Comparison of ENCODE assay signal across 8 mouse cellular contexts in genomic region chr7:120635362-120635781, GRCm38 (mm10). TPM values are rescaled to one million over a fixed set of nuclear protein-coding genes. Genes with fewer than 3 reads are reported as not detected.
DNase-seq lines count a peak whose midpoint lies in the region; ATAC-seq and TF ChIP-seq lines count a peak whose summit lies in the region.

No protein-coding gene starts in this region.

- H3K4me2 ChIP-seq in lung, embryonic 14.5 days: peak overlapping the region; percentile 93
- H3K4me2 ChIP-seq in limb, embryonic 13.5 days (replicated peaks): peak overlapping the region; percentile 88

- peaks cover 8% of the 10 kb centered on the region; the same call in 1 of the 2 replicates for H3K4me1 ChIP-seq in lung, embryonic 14.5 days (ENCODE audit: insufficient read depth)
- H3K4me1 ChIP-seq in embryonic fibroblast, embryonic 13.5 days (ENCODE audit: control insufficient read depth, insufficient read depth, low read length): no peaks in the 10 kb centered on the region; the same call in 1 of the 2 replicates
- H3K4me1 ChIP-seq in limb, embryonic 13.5 days: peaks cover 16% of the 10 kb centered on the region
- peaks cover 5% of the 10 kb centered on the region for H3K4me1 ChIP-seq in olfactory bulb, adult 2 months (ENCODE audit: control insufficient read depth, insufficient read depth, low read length)

- peak overlapping the region; percentile 96 for H3K9ac ChIP-seq in lung, embryonic 14.5 days
- peak overlapping the region; percentile 92 for H3K9ac ChIP-seq in limb, embryonic 13.5 days

- H3K27me3 ChIP-seq in lung, embryonic 14.5 days (ENCODE audit: insufficient read depth, low read length): no peaks in the 10 kb centered on the region
- no peaks in the 10 kb centered on the region for H3K27me3 ChIP-seq in limb, embryonic 13.5 days

- H3K4me3 ChIP-seq in lung, embryonic 14.5 days (ENCODE audit: low read depth, low read length): peak overlapping the region; percentile 98
- peak overlapping the region; percentile 82 for H3K4me3 ChIP-seq in embryonic fibroblast, embryonic 13.5 days (ENCODE audit: insufficient read depth, low read length)
- H3K4me3 ChIP-seq in limb, embryonic 13.5 days: peak overlapping the region; percentile 93
- H3K4me3 ChIP-seq in olfactory bulb, adult 2 months (ENCODE audit: insufficient read depth, low read depth, low read length): peak overlapping the region; percentile 82

- WGBS in lung, embryonic 14.5 days: under 1% methylated on average over 32 of the region's 32 CpGs
- WGBS in limb, embryonic 13.5 days: 0% methylated on average over 32 of the region's 32 CpGs
- under 1% methylated on average over 32 of the region's 32 CpGs for whole genome bisulfite sequencing in olfactory bulb, adult 2 months

- ATAC-seq in lung, embryonic 14.5 days (ENCODE audit: insufficient read depth): no peak; the same call in 1 of the 2 replicates
- peak; percentile 87 for ATAC-seq in limb, embryonic 13.5 days (ENCODE audit: low FRiP score, low read depth)

- DNase-seq in lung, embryonic 14.5 days: no peak
- no peak for DNase-seq in lung, adult 18-20 months
- no peak for DNase-seq in gastrocnemius, adult 8-10 months (ENCODE audit: low spot score in 2 of 2)
- DNase-seq in urinary bladder, postnatal 14 days (ENCODE audit: low spot score): no peak
- no peak for DNase-seq in adrenal gland, adult 2 months

- TF ChIP-seq POLR2A in embryonic fibroblast, embryonic 13.5 days (IDR thresholded peaks at IDR 0.05; ENCODE audit: low read depth, low read length): no peak
- TF ChIP-seq POLR2A in olfactory bulb, adult 2 months (IDR thresholded peaks at IDR 0.05; ENCODE audit: insufficient read depth, low read depth, low read length): no peak

- no peak for TF ChIP-seq CTCF in lung, embryonic 14.5 days (IDR thresholded peaks at IDR 0.05; ENCODE audit: low read depth)
- TF ChIP-seq CTCF in embryonic fibroblast, embryonic 13.5 days (IDR thresholded peaks at IDR 0.05; ENCODE audit: borderline replicate concordance, insufficient read depth, low read length): no peak
- TF ChIP-seq CTCF in olfactory bulb, adult 2 months (IDR thresholded peaks at IDR 0.05; ENCODE audit: insufficient read depth, low read depth, low read length): no peak

- H3K36me3 ChIP-seq in lung, embryonic 14.5 days (ENCODE audit: insufficient read depth): peaks cover 29% of the 10 kb centered on the region
- peaks cover 23% of the 10 kb centered on the region for H3K36me3 ChIP-seq in limb, embryonic 13.5 days

- H3K9me3 ChIP-seq in lung, embryonic 14.5 days (ENCODE audit: low read depth, low read length): no peaks in the 10 kb centered on the region
- no peaks in the 10 kb centered on the region for H3K9me3 ChIP-seq in limb, embryonic 13.5 days

- peak overlapping the region; percentile 93 for H3K27ac ChIP-seq in lung, embryonic 14.5 days (ENCODE audit: low read depth)
- peak overlapping the region; percentile 9 for H3K27ac ChIP-seq in embryonic fibroblast, embryonic 13.5 days (ENCODE audit: insufficient read depth, low read length)
- peak overlapping the region; percentile 95 for H3K27ac ChIP-seq in limb, embryonic 13.5 days
- peak overlapping the region; percentile 81 for H3K27ac ChIP-seq in olfactory bulb, adult 2 months (ENCODE audit: insufficient read depth, low read depth, low read length)

RNA-seq across cellular contexts. Expression of gene Uqcrc2, which starts 0.4 kb away (rescaled TPM):
- polyA plus RNA-seq in lung, embryonic 14.5 days (2014; fragmentation: Nextera tagmentation; extraction: Ambion mirVana): 195 and 197 TPM in 2 replicates
- 176 and 203 TPM in 2 replicates for polyA plus RNA-seq in embryonic fibroblast, embryonic 13.5 days (2011; ENCODE audit: insufficient read length, low read depth, missing spikeins)
- polyA plus RNA-seq in limb, embryonic 13.5 days (2015; fragmentation: Nextera tagmentation; extraction: Ambion mirVana): 182 and 189 TPM in 2 replicates
- 368 TPM in 1 of 2 replicates, not detected in the other for polyA plus RNA-seq in olfactory bulb, adult 2 months (2012; ENCODE audit: insufficient read depth, insufficient read length, low replicate concordance, missing spikeins)
- total RNA-seq in gastrocnemius, adult 8-10 months (2022): 100 to 1,000 TPM; 435 to 499 (median 482) TPM
- total RNA-seq in adrenal gland, adult 2 months (2021): 100 to 1,000 TPM; 350 to 468 TPM
- polyA plus RNA-seq in adrenal gland, adult 2 months (2012; rRNA removed): 29.6 and 34.2 TPM in 2 replicates

RNA-seq across cellular contexts. Expression of gene Pdzd9, which starts 34.8 kb away (rescaled TPM):
- 0.22 and 0.31 TPM in 2 replicates for polyA plus RNA-seq in lung, embryonic 14.5 days (2014; fragmentation: Nextera tagmentation; extraction: Ambion mirVana)
- not detected in 2 replicates for polyA plus RNA-seq in embryonic fibroblast, embryonic 13.5 days (2011; ENCODE audit: insufficient read length, low read depth, missing spikeins)
- polyA plus RNA-seq in limb, embryonic 13.5 days (2015; fragmentation: Nextera tagmentation; extraction: Ambion mirVana): 0.29 and 0.59 TPM in 2 replicates
- not detected in 2 replicates for polyA plus RNA-seq in olfactory bulb, adult 2 months (2012; ENCODE audit: insufficient read depth, insufficient read length, low replicate concordance, missing spikeins)
- total RNA-seq in gastrocnemius, adult 8-10 months (2022): not detected
- not detected for total RNA-seq in adrenal gland, adult 2 months (2021)
- not detected in 2 replicates for polyA plus RNA-seq in adrenal gland, adult 2 months (2012; rRNA removed)

RNA-seq across cellular contexts. Expression of gene Mosmo, which starts 42.0 kb away (rescaled TPM):
- polyA plus RNA-seq in lung, embryonic 14.5 days (2014; fragmentation: Nextera tagmentation; extraction: Ambion mirVana): 14.9 and 15.3 TPM in 2 replicates
- 37.5 and 38.6 TPM in 2 replicates for polyA plus RNA-seq in embryonic fibroblast, embryonic 13.5 days (2011; ENCODE audit: insufficient read length, low read depth, missing spikeins)
- 16.1 and 16.4 TPM in 2 replicates for polyA plus RNA-seq in limb, embryonic 13.5 days (2015; fragmentation: Nextera tagmentation; extraction: Ambion mirVana)
- polyA plus RNA-seq in olfactory bulb, adult 2 months (2012; ENCODE audit: insufficient read depth, insufficient read length, low replicate concordance, missing spikeins): not detected in 2 replicates
- total RNA-seq in gastrocnemius, adult 8-10 months (2022): 10 to 100 TPM; 19.4 to 28.2 (median 22.9) TPM
- total RNA-seq in adrenal gland, adult 2 months (2021): 10 to 100 TPM; 29.3 to 41.6 TPM
- 30.9 and 43.3 TPM in 2 replicates for polyA plus RNA-seq in adrenal gland, adult 2 months (2012; rRNA removed)

Comparison
In these comparisons a context has a peak if more than half of its experiments do, and no peak if none do; other contexts are left out.
1. H3K27ac ChIP-seq: peak in every context shown above with its lines; median percentile 95 in limb, embryonic 13.5 days; 93 in lung, embryonic 14.5 days; 81 in olfactory bulb, adult 2 months; 9 in embryonic fibroblast, embryonic 13.5 days.